Mouse (Mus musculus) ovary, postnatal 36 days (tissue): ENCODE data around the gene Gm11639.
"Not testable (repeated sequence)": the region's sequence is repeated elsewhere in the genome, so short reads cannot be mapped to it uniquely, and the experiment has no call there.

Experiments
- DNase-seq: peaks from one replicate; pipeline ENCODE4 v3.0.0; 2022; ENCODE audit warnings: low spot score, mixed read lengths

The Gm11639 gene

GRCm38 (mm10) chr11:105117814-105118213 is 432.3 kb downstream of the Gm11639 start:
- no peak for DNase-seq

GRCm38 (mm10) chr11:105120551-105121061 is 435.1 kb downstream of the Gm11639 start:
- DNase-seq, result no peak

GRCm38 (mm10) chr11:105121792-105122191 is 436.3 kb downstream of the Gm11639 start:
- not testable (repeated sequence) for DNase-seq

GRCm38 (mm10) chr11:105123986-105124385 is 438.5 kb downstream of the Gm11639 start:
- DNase-seq, result no peak

- peak; percentile 80 for DNase-seq
Observed at GRCm38 (mm10) chr11:105125735-105126519, 440.4 kb downstream of the Gm11639 start, which contains the start of gene Mettl2. Gene Mettl2 (plus strand): TSS chr11:105126425.

GRCm38 (mm10) chr11:105126520-105127029 is 441.1 kb downstream of the Gm11639 start:
- no peak for DNase-seq

GRCm38 (mm10) chr11:105135692-105136091 is 450.2 kb downstream of the Gm11639 start:
- DNase-seq, result no peak

- DNase-seq, result not testable (repeated sequence)
Observed at GRCm38 (mm10) chr11:105137255-105137654, 451.7 kb downstream of the Gm11639 start.

- DNase-seq, result not testable (repeated sequence)
Observed at GRCm38 (mm10) chr11:105140512-105140911, 455.0 kb downstream of the Gm11639 start.

GRCm38 (mm10) chr11:105141115-105141514 is 455.6 kb downstream of the Gm11639 start:
- DNase-seq, result no peak

- DNase-seq, result no peak
Observed at GRCm38 (mm10) chr11:105143564-105143963, 458.1 kb downstream of the Gm11639 start.

- DNase-seq, result no peak
Observed at GRCm38 (mm10) chr11:105144084-105144483, 458.6 kb downstream of the Gm11639 start.

GRCm38 (mm10) chr11:105144508-105145210 is 459.2 kb downstream of the Gm11639 start:
- DNase-seq, result no peak

GRCm38 (mm10) chr11:105145211-105145610 is 459.7 kb downstream of the Gm11639 start:
- DNase-seq, result no peak

GRCm38 (mm10) chr11:105146593-105146992 is 461.1 kb downstream of the Gm11639 start, which contains the start of gene Gm10842:
Gene Gm10842 (plus strand): TSS chr11:105146893.
- no peak for DNase-seq

GRCm38 (mm10) chr11:105149353-105149752 is 463.8 kb downstream of the Gm11639 start:
- DNase-seq, result no peak

GRCm38 (mm10) chr11:105149766-105150165 is 464.3 kb downstream of the Gm11639 start:
- no peak for DNase-seq

- DNase-seq, result no peak
Observed at GRCm38 (mm10) chr11:105150691-105151090, 465.2 kb downstream of the Gm11639 start.

- no peak for DNase-seq
Observed at GRCm38 (mm10) chr11:105151226-105152016, 465.9 kb downstream of the Gm11639 start.

- DNase-seq, result no peak
Observed at GRCm38 (mm10) chr11:105152017-105152300, 466.5 kb downstream of the Gm11639 start.

GRCm38 (mm10) chr11:105152357-105152899 is 466.9 kb downstream of the Gm11639 start:
- DNase-seq, result no peak
